Mouse (Mus musculus) induced T-regulatory cell, adult 2 months (primary cell): ENCODE results near the gene Hsd17b7.
A peak's percentile ranks its signal among the peaks of the same experiment; 100 is the strongest.

ENCODE experiments used
- DNase-seq: peaks from one replicate; pipeline ENCODE4 v3.0.0-alpha.2; 2012; ENCODE audit warnings: low read depth

Gene Hsd17b7

DNA sequence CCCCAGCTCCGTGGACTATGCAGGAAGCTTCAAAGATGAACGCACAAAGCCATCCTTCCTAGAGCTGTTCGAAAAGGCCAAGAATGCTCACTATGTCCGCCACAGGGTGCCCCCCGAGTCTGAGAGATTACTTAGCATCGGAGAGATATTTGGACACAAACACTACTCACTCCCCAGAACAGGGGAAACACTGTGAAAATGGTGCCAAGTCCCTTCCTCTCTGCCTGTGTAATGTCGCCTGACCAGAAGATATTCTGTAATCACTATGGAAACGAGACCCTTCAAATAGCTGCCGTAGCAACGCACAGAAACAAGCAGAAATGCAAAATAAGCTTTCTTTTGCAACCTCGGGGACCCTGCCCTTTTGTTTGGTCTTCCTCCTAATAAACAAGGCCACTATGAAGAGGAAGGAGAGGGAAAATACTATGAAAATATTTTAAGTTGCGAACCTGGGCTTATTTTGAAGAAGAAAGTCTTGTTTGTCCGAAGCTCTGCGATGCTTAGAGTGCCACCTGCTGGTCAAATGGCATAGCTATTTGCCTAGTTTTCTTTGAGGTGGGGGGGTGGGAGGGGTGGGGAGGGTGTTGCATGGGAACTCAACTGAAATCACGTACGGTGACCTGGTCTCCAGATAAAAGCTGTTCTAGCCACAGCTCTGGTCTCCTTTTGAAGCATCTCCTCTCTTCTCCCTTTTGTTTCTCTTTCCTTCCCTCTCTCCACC, 34.9 kb downstream of the Hsd17b7 start:
- DNase-seq = peak; percentile 66

DNA sequence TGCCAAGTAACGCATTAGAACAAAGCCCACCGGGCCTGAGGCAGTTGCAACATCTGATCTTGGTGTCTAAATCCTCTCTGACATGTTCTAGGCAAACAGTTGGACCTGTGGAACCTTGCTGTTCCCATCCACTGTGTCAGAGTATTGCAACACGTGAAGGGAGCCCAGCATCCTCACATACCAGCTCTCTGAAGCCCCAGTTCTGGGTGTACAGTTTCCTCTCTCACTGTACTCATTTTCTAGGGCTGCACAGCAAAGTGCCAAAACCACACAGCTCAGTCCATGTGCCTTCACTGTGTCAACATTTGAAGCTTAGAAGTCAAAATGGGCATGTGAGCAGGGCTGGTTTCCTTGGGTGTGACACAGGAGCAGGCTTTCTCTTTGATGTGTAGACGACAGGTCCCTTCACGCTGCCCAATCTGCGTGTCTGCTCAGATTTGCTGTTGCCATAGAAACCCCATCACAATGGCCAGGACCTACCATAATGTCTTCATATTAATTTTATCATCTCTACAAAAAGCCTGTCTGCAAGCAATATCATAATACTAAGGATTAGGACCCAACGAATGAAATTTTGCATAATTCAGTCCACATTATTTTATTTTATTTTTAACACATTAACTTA, 36.8 kb downstream of the Hsd17b7 start:
- no peak for DNase-seq

DNA sequence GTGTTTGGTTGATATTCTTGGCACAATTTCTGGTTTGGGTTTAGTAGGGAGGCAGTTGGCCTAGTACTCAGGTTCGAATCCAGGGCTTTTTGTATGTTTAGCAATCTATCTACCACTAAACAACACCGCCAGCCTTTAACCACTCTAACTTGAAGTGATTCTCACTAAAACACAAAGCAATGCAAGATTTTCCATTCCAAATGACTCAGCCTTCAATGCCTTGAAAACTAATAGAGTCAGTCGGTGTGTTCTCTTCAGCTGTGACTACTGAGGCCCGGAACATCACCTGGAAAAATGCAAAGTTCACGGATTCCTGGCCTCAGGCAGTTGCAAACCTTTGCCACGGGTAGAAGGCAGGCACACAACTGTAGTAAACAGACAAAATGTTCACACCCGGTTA, 37.3 kb downstream of the Hsd17b7 start:
- DNase-seq = no peak

DNA sequence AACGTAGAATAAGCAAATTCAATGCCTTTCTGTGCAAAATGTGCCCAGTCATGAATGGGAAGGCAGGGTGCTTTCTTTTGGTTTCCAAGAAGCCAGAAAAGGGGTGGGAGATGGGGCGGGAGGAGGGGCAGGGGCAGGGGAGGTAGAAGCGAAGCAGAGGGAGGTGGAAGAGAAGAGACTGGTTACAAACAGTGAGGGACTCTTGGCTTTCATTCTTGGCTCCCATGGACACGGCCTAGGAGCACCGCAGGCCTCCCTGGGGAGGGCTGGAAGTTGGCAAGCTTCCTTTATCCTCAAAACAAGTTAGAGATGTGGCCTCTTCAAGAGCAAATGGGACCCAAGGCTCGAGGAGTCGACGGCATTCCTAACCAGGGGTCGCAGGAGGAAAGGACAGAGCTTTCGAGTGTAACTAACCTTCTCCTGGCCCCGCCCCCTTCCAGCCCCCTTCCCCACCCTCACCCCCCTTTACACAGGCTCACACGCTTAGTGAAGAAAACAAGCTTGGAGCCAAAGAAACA, 40.5 kb downstream of the Hsd17b7 start, which contains the start of gene Ccdc190:
Gene Ccdc190, plus strand, starts transcription at position 195 of the 518 bp plus-strand sequence.
- DNase-seq = no peak

DNA sequence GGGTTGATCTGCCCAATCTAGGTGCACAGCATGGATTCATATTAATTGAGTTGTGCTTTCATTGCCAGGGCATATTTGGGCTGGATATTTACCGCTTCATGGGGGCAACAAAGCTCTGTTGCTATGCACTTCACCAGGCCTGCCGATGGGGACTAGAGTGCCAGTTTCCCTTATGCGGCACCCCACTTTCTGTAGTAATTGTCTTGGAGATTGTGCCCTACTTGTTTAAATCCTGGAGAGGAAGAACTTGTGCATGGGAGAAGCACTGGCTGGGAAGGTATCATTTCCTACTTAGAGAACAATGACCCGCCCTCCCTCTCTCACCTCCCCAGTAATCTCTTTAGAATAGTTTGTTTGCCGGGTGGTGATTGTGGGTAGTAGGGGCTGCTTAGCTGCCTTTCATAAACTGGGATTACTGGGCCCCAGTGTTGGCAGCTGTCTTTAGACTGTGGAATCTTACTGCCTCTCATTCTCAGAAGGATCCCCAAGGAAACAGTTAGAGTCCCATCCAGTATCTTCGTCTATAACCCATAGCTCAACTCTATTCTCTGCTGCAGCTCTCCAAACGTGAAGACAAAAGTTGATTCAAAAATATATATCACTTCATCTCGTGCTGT, 41.2 kb downstream of the Hsd17b7 start:
- DNase-seq = no peak

DNA sequence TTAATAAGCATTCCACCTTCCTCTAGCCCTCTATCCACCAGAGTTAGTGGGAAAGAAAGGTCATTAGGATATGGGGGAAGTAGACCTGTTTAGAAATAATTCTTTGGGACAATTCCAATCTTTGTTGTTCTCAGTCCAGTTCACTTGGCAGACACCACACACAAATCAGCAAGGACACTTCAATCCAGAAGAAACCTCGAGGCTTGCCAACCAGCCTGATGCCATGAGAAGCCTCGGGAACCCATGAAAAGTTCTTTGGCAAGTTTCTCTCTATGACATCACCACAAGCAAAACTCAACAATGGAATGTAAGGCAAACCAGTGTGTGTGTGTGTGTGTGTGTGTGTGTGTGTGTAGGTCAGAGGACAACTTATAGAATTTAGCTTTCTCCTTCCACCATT, 44.5 kb downstream of the Hsd17b7 start:
- no peak for DNase-seq

DNA sequence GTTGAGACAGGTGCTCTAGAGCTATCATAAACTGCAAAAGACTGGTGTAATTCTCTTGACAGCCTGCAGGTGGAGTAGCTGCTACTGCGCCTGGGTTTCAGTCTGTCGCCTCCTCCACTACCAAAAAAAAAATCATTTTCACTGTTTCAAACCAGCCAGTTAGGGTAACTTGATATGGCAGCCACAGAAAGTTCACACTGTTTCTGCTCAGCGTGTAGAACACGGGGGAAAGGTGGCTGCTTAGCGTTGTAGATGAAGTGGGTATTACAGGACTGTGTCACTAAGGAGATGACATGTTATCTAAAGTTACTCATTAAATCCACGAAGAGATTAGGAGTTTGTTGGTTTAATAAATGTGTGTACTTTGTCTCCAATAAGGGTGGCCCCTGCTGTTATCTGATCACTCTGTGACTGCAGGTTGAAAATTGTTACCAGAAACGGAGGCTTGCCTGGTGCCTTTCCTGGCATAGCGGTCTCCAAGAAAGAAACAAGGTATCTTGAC, 47.3 kb downstream of the Hsd17b7 start:
- DNase-seq = peak; percentile 40

DNA sequence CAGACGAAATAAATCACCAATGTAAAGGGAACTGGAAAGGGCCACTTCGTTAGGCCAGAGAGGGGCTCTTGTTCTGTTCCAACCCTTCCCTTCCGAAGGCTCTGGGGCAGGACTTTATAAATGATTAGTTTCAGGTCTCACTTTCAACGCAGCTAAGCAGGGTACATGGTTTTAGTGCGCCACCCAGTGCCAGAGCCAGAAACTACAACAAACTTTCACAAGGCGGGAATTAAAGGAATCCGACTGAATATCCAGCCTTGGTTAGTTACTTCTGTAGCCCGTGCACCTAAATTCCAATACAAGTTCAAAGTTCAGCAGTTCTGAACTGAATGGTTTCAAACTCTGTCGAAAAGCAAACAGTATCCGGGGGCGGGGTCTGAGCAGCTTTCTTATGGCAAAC, 49.8 kb downstream of the Hsd17b7 start:
- peak; percentile 57 for DNase-seq

DNA sequence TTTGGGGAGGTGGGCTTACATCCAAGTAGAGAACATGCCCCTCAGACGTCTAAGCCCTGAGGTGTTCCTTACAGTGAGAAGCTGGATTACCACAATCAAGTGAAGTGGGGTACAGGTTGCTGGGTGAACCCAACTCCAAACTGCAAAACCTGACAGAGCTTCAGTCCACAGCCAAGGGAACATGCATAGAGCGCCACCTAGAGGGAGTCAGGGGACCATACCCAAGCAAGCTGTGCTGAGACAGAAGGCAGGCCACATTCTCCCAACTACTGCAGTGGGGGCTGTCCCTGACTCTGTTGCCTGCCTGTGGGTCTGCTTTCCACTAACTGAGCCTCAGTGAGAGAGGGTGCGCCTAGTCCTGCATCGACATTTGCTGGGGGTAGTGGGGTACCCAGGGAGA, 51.0 kb downstream of the Hsd17b7 start:
- peak; percentile 14 for DNase-seq

DNA sequence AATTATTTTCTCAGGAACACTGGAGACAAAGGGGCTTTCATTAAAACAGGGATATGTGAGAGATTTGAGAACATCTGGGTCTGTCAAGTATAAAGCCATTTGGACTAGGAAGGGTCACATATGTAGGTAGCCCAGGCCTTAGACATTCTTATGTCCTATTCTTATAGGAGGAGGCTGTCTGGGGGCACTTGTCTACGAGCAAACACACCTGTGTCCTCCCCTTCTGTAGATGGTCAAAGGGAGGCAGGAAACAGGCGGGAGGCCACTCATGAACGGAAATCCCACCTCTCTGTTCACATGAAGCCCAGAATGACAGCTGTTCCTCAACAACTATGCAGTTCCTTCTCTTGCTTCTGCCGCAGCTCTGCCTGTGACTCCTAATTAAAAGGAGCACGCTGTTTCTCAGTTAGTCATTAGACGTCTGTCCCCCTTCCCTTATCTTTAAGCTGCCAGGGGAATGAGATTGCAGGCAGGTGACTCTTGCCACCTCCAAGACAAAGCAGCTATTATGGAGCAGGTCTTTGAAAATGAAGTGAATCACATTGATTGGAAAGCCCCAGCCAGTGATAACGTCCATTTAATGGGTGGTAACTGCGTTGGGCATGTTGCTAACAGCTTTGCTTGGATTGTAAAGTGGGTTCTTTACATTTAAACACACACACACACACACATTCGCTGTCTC, 51.8 kb downstream of the Hsd17b7 start:
- no peak for DNase-seq

DNA sequence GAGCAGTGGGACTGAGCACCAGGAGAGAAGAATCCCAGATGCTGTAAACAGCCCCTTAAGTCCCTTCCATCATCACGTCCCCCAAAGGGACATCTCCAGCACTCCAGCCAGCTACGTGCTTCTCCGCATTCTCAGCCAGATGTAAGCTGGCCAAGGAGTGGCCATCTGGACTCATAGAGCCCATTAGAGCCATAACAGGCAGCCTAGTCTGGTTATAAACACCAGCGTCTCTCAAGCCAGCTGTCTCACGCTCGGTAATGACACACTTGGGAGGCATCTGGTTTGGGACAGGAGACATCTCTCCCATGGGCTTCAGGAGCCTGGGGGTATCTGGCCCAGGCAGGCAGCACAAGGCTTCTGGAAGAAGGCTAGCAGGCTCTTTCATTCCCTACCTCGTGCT, 52.4 kb downstream of the Hsd17b7 start:
- DNase-seq = no peak

DNA sequence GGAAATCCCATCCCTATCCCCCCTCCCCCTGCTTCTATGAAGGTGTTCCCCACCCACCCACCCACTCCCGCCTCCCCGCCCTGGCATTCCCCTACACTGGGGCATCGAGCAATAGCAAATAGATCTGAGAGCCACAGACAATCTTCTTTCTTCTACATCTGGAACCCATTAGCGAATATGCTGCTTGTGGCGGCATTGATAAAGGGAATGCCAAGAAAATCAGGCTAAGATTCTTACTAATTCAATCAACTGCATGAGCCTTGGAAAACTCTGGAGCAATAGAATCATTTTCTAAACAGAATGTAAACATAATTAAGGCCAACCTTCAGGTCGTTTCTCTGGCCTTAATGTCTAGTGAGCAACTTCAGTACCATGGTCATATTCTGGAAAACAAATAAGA, 57.5 kb downstream of the Hsd17b7 start:
- DNase-seq = no peak

DNA sequence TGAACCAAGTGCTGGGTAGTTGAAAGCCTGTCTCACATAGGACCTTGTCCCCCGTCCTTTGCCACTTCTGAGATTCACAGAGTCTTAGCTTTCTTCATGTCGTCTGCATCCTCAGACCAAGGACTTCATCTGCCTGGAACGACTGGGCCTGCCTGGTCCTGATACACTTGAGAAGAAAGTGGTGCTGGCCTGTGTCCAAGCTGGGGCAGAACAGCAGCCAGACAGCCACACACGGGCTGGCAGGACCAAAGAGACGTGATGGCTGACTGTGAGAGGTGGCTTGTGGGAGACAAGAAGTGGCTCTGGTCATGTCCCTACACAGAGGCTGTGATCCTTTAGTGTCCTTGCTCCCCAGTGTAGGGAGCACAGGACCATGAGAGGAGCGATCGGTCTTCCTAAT, 58.3 kb downstream of the Hsd17b7 start:
- DNase-seq = no peak

DNA sequence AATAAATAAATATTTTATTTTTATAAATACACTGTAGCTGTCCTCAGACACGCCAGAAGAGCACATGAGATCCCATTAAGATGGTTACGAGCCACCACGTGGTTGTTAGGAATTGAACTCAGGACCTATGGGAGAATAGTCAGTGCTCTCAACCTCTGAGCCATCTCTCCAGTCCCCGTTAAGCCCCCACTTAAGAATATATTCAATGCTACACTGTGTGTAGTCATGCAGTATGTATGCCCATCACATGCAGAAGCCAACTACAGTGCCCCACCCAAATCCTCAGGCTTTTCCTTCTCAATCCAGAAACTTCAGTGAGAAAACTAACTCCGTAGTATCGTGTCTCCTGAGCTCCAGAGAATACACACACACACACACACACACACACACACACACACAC, 59.4 kb downstream of the Hsd17b7 start:
- DNase-seq = no peak

DNA sequence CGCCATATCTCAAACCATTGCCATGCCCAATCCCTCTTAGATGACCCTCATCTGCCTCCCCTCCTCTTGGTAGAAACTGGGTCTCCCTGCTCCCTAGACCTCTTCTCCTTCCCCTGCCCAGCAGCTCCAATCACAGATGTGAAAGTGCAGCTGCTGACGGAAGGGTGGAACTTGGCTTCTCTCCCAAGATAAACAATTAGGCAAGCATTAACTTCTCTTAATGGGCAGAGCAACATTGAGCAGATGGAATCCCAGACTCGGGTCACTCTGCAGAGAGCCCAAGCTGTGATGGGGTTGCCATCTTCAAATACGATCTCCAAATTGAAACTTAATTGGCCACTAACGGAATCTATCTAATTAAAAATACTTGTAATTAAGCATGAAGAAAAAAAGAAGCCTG, 59.9 kb downstream of the Hsd17b7 start:
- DNase-seq = no peak

DNA sequence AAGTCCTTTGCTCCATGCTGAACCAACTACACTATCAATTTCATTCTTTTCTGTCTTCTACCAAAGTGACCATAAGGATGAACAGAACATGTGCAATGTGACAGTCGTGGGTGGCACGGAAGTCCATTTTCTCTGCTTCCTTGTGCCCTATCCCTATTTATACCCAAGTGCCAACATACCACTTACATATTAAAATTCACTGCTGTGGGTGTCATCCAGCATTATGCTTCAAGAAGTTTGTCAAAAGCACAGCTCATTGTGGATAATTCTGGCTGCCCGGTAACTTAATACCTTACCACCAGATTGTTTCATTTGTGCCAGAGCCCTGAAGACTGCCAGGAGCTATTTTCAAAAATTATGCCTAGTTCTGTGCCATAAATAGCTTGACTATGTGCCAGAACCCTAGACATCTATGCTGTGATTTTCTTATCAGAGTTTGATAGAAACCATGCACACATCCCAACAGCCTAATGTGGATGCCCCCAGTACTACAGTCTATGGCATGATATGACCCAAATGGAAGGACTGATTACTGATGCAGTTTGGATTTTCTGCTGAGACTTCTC, 68.2 kb downstream of the Hsd17b7 start:
- no peak for DNase-seq
